Mouse (Mus musculus) cerebellum, adult 2 months (tissue): ENCODE measurements around the gene Spata20.

Experiments used
- CTCF ChIP-seq: fragments of 200-500 bp; IDR thresholded peaks from 2 replicates; pipeline ENCODE4 v1.5.1; 2011; ENCODE audit warnings: low read depth, mild to moderate bottlenecking, control low read depth, low read length, moderate library complexity, borderline replicate concordance; ENCODE audit not compliant: insufficient read depth
- POLR2A ChIP-seq: fragments of 200-500 bp; IDR thresholded peaks from 2 replicates; pipeline ENCODE4 v1.6.1; 2011; ENCODE audit warnings: low read length, control low read depth, borderline replicate concordance; ENCODE audit not compliant: insufficient read depth

- TF ChIP-seq POLR2A (no peak), CTCF (no peak)
Observed at GRCm38 (mm10) chr11:94528879-94529278, 42.9 kb upstream of the Spata20 start.
